Mouse (Mus musculus) neural tube, embryonic 10.5 days (tissue): Measurements from ENCODE around the gene Nup188.
A peak's percentile ranks its signal among the peaks of the same experiment; 100 is the strongest.

Experiments used
- DNase-seq: peaks from one replicate; pipeline ENCODE4 v3.0.0-alpha.2; 2017; ENCODE audit warnings: low spot score; ENCODE audit errors: extremely low spot score

The Nup188 gene

GRCm38 (mm10) chr2:30286192-30287026, at the start of gene Nup188, which contains the start of gene Dolk:
Gene Nup188, plus strand, starts transcription at chr2:30286397.
Gene Dolk, minus strand, starts transcription at chr2:30286334.
- DNase-seq: peak; percentile 99

- no peak for DNase-seq
Observed at GRCm38 (mm10) chr2:30236426-30237198, 49.6 kb upstream of the Nup188 start.

GRCm38 (mm10) chr2:30237199-30237880, 48.9 kb upstream of the Nup188 start, which contains the start of gene Lrrc8a:
Gene Lrrc8a, plus strand, starts transcription at chr2:30237715.
- peak; percentile 100 for DNase-seq

GRCm38 (mm10) chr2:30237881-30238280, 48.3 kb upstream of the Nup188 start:
- no peak for DNase-seq

- no peak for DNase-seq
Observed at GRCm38 (mm10) chr2:30238906-30239465, 47.2 kb upstream of the Nup188 start.

GRCm38 (mm10) chr2:30239777-30240176, 46.4 kb upstream of the Nup188 start:
- DNase-seq: no peak

GRCm38 (mm10) chr2:30240267-30240666, 45.9 kb upstream of the Nup188 start, which contains the start of gene Gm28035:
Gene Gm28035, plus strand, starts transcription at chr2:30240567.
- DNase-seq: no peak

GRCm38 (mm10) chr2:30242509-30242908, 43.7 kb upstream of the Nup188 start:
- peak; percentile 42 for DNase-seq

- no peak for DNase-seq
Observed at GRCm38 (mm10) chr2:30243391-30243790, 42.8 kb upstream of the Nup188 start.

GRCm38 (mm10) chr2:30244595-30245178, 41.5 kb upstream of the Nup188 start:
- DNase-seq: no peak

GRCm38 (mm10) chr2:30247036-30247435, 39.2 kb upstream of the Nup188 start:
- DNase-seq: no peak

GRCm38 (mm10) chr2:30247681-30248080, 38.5 kb upstream of the Nup188 start:
- no peak for DNase-seq

- no peak for DNase-seq
Observed at GRCm38 (mm10) chr2:30249182-30249581, 37.0 kb upstream of the Nup188 start.

- no peak for DNase-seq
Observed at GRCm38 (mm10) chr2:30250166-30251128, 35.8 kb upstream of the Nup188 start.

GRCm38 (mm10) chr2:30251417-30252104, 34.6 kb upstream of the Nup188 start:
- DNase-seq: no peak

- DNase-seq: no peak
Observed at GRCm38 (mm10) chr2:30252521-30252920, 33.7 kb upstream of the Nup188 start.

GRCm38 (mm10) chr2:30253809-30254208, 32.4 kb upstream of the Nup188 start:
- DNase-seq: no peak

- no peak for DNase-seq
Observed at GRCm38 (mm10) chr2:30255631-30256395, 30.4 kb upstream of the Nup188 start.
